Mouse (Mus musculus) intestine, postnatal 0 days (tissue): ENCODE results near the gene Tox2. TPM values are rescaled to one million over a fixed set of nuclear protein-coding genes. Genes with fewer than 3 reads are reported as not detected.

ENCODE experiments used
- ATAC-seq: fragments of 200-750 bp; cut with Nextera tagmentation; 2 replicates; pipeline ENCODE4 v1.8.0; 2017; ENCODE audit warnings: mild to moderate bottlenecking, moderate TSS enrichment, moderate library complexity
- H3K27ac ChIP-seq: fragments of 300-500 bp; sonication (generic); 2 replicates; pipeline ENCODE4 v1.5.1; 2014; ENCODE audit warnings: mild to moderate bottlenecking, low read depth, low read length, moderate library complexity
- H3K27me3 ChIP-seq: fragments of 300-500 bp; sonication (generic); replicated peaks from 2 replicates; pipeline ENCODE4 v1.6.1; 2014; ENCODE audit warnings: low read length, mixed read lengths; ENCODE audit not compliant: control insufficient read depth, insufficient read depth
- H3K36me3 ChIP-seq: fragments of 300-500 bp; sonication (generic); 2 replicates; pipeline ENCODE4 v1.6.1; 2014; ENCODE audit warnings: mild to moderate bottlenecking, moderate library complexity; ENCODE audit not compliant: control insufficient read depth, insufficient read depth
- H3K4me1 ChIP-seq: fragments of 300-500 bp; sonication (generic); replicated peaks from 2 replicates; pipeline ENCODE4 v1.6.1; 2014; ENCODE audit warnings: antibody characterized with exemption, low read length, mixed read lengths; ENCODE audit not compliant: control insufficient read depth, insufficient read depth
- H3K4me2 ChIP-seq: fragments of 300-500 bp; sonication (generic); replicated peaks from 2 replicates; pipeline ENCODE4 v1.6.1; 2014; ENCODE audit warnings: low read depth, mild to moderate bottlenecking, moderate library complexity
- H3K4me3 ChIP-seq: fragments of 300-500 bp; sonication (generic); 2 replicates; pipeline ENCODE4 v1.5.1; 2014; ENCODE audit warnings: low read depth, low read length
- H3K9ac ChIP-seq: fragments of 300-500 bp; sonication (generic); 2 replicates; pipeline ENCODE4 v1.6.1; 2014; ENCODE audit warnings: mild to moderate bottlenecking, low read depth, low read length
- H3K9me3 ChIP-seq: fragments of 300-500 bp; sonication (generic); 2 replicates; pipeline ENCODE4 v1.6.1; 2016; ENCODE audit warnings: mixed run types; ENCODE audit not compliant: control insufficient read depth
- CTCF ChIP-seq: sonication (generic); IDR thresholded peaks from 2 replicates; pipeline ENCODE4 v1.5.1; 2016; ENCODE audit warnings: low read depth, mild to moderate bottlenecking, control low read depth, antibody characterized with exemption, moderate library complexity
- WGBS: fragments of 180-500 bp; shearing (Covaris S2); extraction: QIAGEN DNeasy Blood & Tissue Kit; methylation state at CpG from one replicate; pipeline ENCODE4 v1.1.7; 2014; 5-methylcytosine and 5-hydroxymethylcytosine counted together
- polyA plus RNA-seq: library from polyadenylated mRNA; unstranded; fragments of >200 nt; fragmentation: Nextera tagmentation; extraction: Ambion mirVana; gene quantifications from 2 replicates; pipeline ENCODE4 v1.2.1, GENCODE M21; 2015

The Tox2 gene
- polyA plus RNA-seq, 1 experiment from 2014 or later: 3.3 TPM

- Histone ChIP-seq H3K4me2 (no peak overlapping the region), H3K27me3 (0 out of 2 replicates have a peak, but pooled peaks cover 7% of the 10 kb centered on the region), H3K4me3 (no peak overlapping the region), H3K4me1 (no peaks in the 10 kb centered on the region), H3K9me3 (no peaks in the 10 kb centered on the region), H3K36me3 (no peaks in the 10 kb centered on the region), H3K9ac (no peak overlapping the region), H3K27ac (no peak overlapping the region)
- WGBS: 80% methylated on average over 2 of the region's 2 CpGs
- no peak for TF ChIP-seq CTCF
- ATAC-seq: no peak
Observed at GRCm38 (mm10) chr2:163194015-163194414, 8.9 kb upstream of the Tox2 start.

GRCm38 (mm10) chr2:163194543-163194942 is 8.4 kb upstream of the Tox2 start:
- H3K4me1 ChIP-seq: no peaks in the 10 kb centered on the region

GRCm38 (mm10) chr2:163195106-163195833 is 7.7 kb upstream of the Tox2 start:
- Histone ChIP-seq H3K27me3 (0 out of 2 replicates have a peak, but pooled peaks cover 7% of the 10 kb centered on the region), H3K9ac (no peak overlapping the region), H3K4me1 (no peaks in the 10 kb centered on the region), H3K4me2 (no peak overlapping the region), H3K36me3 (no peaks in the 10 kb centered on the region), H3K27ac (no peak overlapping the region), H3K9me3 (no peaks in the 10 kb centered on the region), H3K4me3 (no peak overlapping the region)
- ATAC-seq: no peak; the same call in 1 of the 2 replicates
- TF ChIP-seq CTCF: no peak
- 63% methylated on average over 6 of the region's 6 CpGs for WGBS

More at GRCm38 (mm10) chr2:163194543-163194942, 8.4 kb upstream of the Tox2 start:
- no peak overlapping the region for H3K9ac ChIP-seq
- 59% methylated on average over 5 of the region's 5 CpGs for WGBS
- ATAC-seq: peak; percentile 53; the same call in 1 of the 2 replicates
- no peak overlapping the region for H3K27ac ChIP-seq
- H3K4me3 ChIP-seq: no peak overlapping the region
- H3K4me2 ChIP-seq: no peak overlapping the region
- no peaks in the 10 kb centered on the region for H3K36me3 ChIP-seq
- TF ChIP-seq CTCF: no peak
- 0 out of 2 replicates have a peak, but pooled peaks cover 7% of the 10 kb centered on the region for H3K27me3 ChIP-seq
- no peaks in the 10 kb centered on the region for H3K9me3 ChIP-seq

- Histone ChIP-seq H3K27me3 (0 out of 2 replicates have a peak, but pooled peaks cover 7% of the 10 kb centered on the region), H3K4me2 (no peak overlapping the region), H3K36me3 (no peaks in the 10 kb centered on the region), H3K4me3 (no peak overlapping the region), H3K9ac (no peak overlapping the region), H3K4me1 (no peaks in the 10 kb centered on the region), H3K9me3 (no peaks in the 10 kb centered on the region), H3K27ac (no peak overlapping the region)
- WGBS: 45% methylated on average over 6 of the region's 6 CpGs
- no peak for TF ChIP-seq CTCF
- ATAC-seq: no peak; the same call in 1 of the 2 replicates
Observed at GRCm38 (mm10) chr2:163195834-163196145, 7.1 kb upstream of the Tox2 start.

GRCm38 (mm10) chr2:163201897-163202296 is 1.0 kb upstream of the Tox2 start:
- peaks cover 54% of the 10 kb centered on the region for H3K27me3 ChIP-seq
- H3K27ac ChIP-seq: no peak overlapping the region
- whole genome bisulfite sequencing: 46% methylated on average over 8 of the region's 8 CpGs
- H3K4me1 ChIP-seq: no peaks in the 10 kb centered on the region
- TF ChIP-seq CTCF: no peak
- H3K4me3 ChIP-seq: no peak overlapping the region
- H3K9me3 ChIP-seq: no peaks in the 10 kb centered on the region
- ATAC-seq: no peak
- no peak overlapping the region for H3K9ac ChIP-seq
- H3K36me3 ChIP-seq: no peaks in the 10 kb centered on the region
- H3K4me2 ChIP-seq: peak overlapping the region; percentile 94; the same call in 1 of the 2 replicates

- no peaks in the 10 kb centered on the region for H3K4me1 ChIP-seq
- peaks cover 50% of the 10 kb centered on the region for H3K27me3 ChIP-seq
- 3% methylated on average over 4 of the region's 4 CpGs for WGBS
- H3K9me3 ChIP-seq: no peaks in the 10 kb centered on the region
- ATAC-seq: no peak
- H3K27ac ChIP-seq: no peak overlapping the region
- no peaks in the 10 kb centered on the region for H3K36me3 ChIP-seq
- TF ChIP-seq CTCF: no peak
- peak overlapping the region; percentile 50 for H3K4me3 ChIP-seq
- peak overlapping the region; percentile 94 for H3K4me2 ChIP-seq
- 0 out of 2 replicates have a peak overlapping the region, but pooled peaks have one; percentile 48 for H3K9ac ChIP-seq
Observed at GRCm38 (mm10) chr2:163202553-163202883, 407 bp upstream of the Tox2 start.
